Mouse (Mus musculus): ENCODE measurements at regions not wholly inside any gene's neighbourhood (a gene's known extent, or its start where the extent isn't known, plus 50 kb on each side); places are given as distances from the start of the nearest gene placed in this dataset.

- DNase-seq (ENCODE audit: low read depth, low spot score) = no peak
Observed at GRCm38 (mm10) chr1:168898483-168898882, 466.4 kb upstream of the Pbx1 start.

- DNase-seq (ENCODE audit: low read depth, low spot score) = no peak
Observed at GRCm38 (mm10) chr1:168861577-168861976, 429.5 kb upstream of the Pbx1 start.

- DNase-seq (ENCODE audit: low read depth, low spot score) = no peak
Observed at GRCm38 (mm10) chr1:168823184-168823583, 391.1 kb upstream of the Pbx1 start.

- no peak for DNase-seq (ENCODE audit: low read depth, low spot score)
Observed at GRCm38 (mm10) chr1:168818381-168818780, 386.3 kb upstream of the Pbx1 start.

GRCm38 (mm10) chr1:168807084-168807483 is 375.0 kb upstream of the Pbx1 start:
- DNase-seq (ENCODE audit: low read depth, low spot score) = no peak

- no peak for DNase-seq (ENCODE audit: low read depth, low spot score)
Observed at GRCm38 (mm10) chr1:168805442-168805841, 373.4 kb upstream of the Pbx1 start.

GRCm38 (mm10) chr1:168801046-168801445 is 369.0 kb upstream of the Pbx1 start:
- DNase-seq (ENCODE audit: low read depth, low spot score) = no peak

- no peak for DNase-seq (ENCODE audit: low read depth, low spot score)
Observed at GRCm38 (mm10) chr1:168786731-168787130, 354.7 kb upstream of the Pbx1 start.

GRCm38 (mm10) chr1:168783851-168784250 is 351.8 kb upstream of the Pbx1 start:
- DNase-seq (ENCODE audit: low read depth, low spot score) = no peak

GRCm38 (mm10) chr1:168764368-168764895 is 332.4 kb upstream of the Pbx1 start:
- no peak for DNase-seq (ENCODE audit: low read depth, low spot score)

- no peak for DNase-seq (ENCODE audit: low read depth, low spot score)
Observed at GRCm38 (mm10) chr1:168761095-168761494, 329.0 kb upstream of the Pbx1 start.

GRCm38 (mm10) chr1:168760239-168760638 is 328.2 kb upstream of the Pbx1 start:
- DNase-seq (ENCODE audit: low read depth, low spot score) = no peak

GRCm38 (mm10) chr1:168758835-168759234 is 326.8 kb upstream of the Pbx1 start:
- no peak for DNase-seq (ENCODE audit: low read depth, low spot score)

GRCm38 (mm10) chr1:168754196-168754595 is 322.1 kb upstream of the Pbx1 start:
- no peak for DNase-seq (ENCODE audit: low read depth, low spot score)

GRCm38 (mm10) chr1:168743435-168743834 is 311.4 kb upstream of the Pbx1 start:
- no peak for DNase-seq (ENCODE audit: low read depth, low spot score)

GRCm38 (mm10) chr1:168738005-168738404 is 305.9 kb upstream of the Pbx1 start:
- DNase-seq (ENCODE audit: low read depth, low spot score) = no peak

GRCm38 (mm10) chr1:168737277-168737863 is 305.3 kb upstream of the Pbx1 start:
- DNase-seq (ENCODE audit: low read depth, low spot score) = no peak

- DNase-seq (ENCODE audit: low read depth, low spot score) = no peak
Observed at GRCm38 (mm10) chr1:168733066-168733465, 301.0 kb upstream of the Pbx1 start.

GRCm38 (mm10) chr1:168709836-168710235 is 277.8 kb upstream of the Pbx1 start:
- no peak for DNase-seq (ENCODE audit: low read depth, low spot score)

GRCm38 (mm10) chr1:168709017-168709681 is 277.1 kb upstream of the Pbx1 start:
- DNase-seq (ENCODE audit: low read depth, low spot score) = no peak

GRCm38 (mm10) chr1:168708161-168708865 is 276.2 kb upstream of the Pbx1 start:
- no peak for DNase-seq (ENCODE audit: low read depth, low spot score)

GRCm38 (mm10) chr1:168697386-168697785 is 265.3 kb upstream of the Pbx1 start:
- no peak for DNase-seq (ENCODE audit: low read depth, low spot score)

- no peak for DNase-seq (ENCODE audit: low read depth, low spot score)
Observed at GRCm38 (mm10) chr1:168686821-168687220, 254.8 kb upstream of the Pbx1 start.
